Mouse (Mus musculus) adrenal gland, postnatal 36 days (tissue): ENCODE results near the gene Cd3e. TPM values are rescaled to one million over a fixed set of nuclear protein-coding genes. Genes with fewer than 3 reads are reported as not detected.
A peak's percentile ranks its signal among the peaks of the same experiment; 100 is the strongest.

Experiments used
- DNase-seq, 2 experiments: peaks; one replicate each; pipeline ENCODE4 v3.0.0; 2021; ENCODE audit warnings: mixed read lengths in 1 of 2
- total RNA-seq, 2 experiments: library from RNA; stranded (reverse); gene quantifications; 2 replicates each; pipeline ENCODE4 v1.2.3; 2021

Gene Cd3e
- total RNA-seq, 2 experiments from 2014 or later = 0.60 TPM; not detected in 1

DNA sequence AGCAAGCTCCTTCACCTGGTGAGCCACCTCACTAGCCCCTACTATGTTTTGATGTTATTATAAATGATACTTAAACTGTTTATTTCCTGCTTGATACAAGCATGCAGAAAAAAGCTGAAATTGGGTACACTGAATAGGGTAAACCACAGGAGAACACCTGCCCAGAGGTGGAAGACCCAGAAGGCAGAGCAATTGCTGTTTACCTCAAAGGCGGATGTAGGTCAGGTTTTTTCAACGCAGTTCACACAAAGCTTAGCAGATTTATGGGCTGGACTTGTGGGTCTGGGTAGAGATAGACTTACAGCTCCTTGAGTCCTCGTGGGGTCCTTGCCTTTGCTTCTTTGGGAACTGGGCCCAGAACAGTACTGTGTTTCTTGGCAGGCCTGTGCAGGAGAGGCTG is 6.4 kb upstream of the Cd3e start:
- DNase-seq = no peak

- no peak for DNase-seq
These were observed 5.5 kb upstream of the Cd3e start for GRCm38 (mm10) chr9:45014879-45015278.

GRCm38 (mm10) chr9:45011291-45011690 is 1.9 kb upstream of the Cd3e start:
- DNase-seq = no peak

GRCm38 (mm10) chr9:45010461-45010860 is 1.0 kb upstream of the Cd3e start:
- DNase-seq = peak in 1 of 2 experiments; percentile 16

DNA sequence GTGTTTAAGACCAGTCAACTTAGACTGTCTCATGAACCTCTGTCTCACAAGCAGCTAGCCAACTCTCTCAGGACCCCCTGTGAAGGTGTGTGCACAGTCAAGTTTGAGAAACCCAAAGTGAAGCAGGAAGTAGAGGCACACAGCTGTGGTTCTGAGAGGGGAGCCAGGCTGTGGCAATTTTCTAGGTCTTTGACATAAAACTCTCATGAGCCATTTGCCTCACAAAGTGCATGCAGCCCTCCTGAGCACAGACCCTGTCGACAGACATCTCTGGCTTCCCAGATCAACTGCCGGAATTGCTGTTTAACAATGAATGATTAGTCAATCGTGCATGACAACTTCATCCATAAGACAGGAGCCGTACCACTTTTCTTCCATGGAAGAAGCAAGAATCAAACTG is 1.1 kb downstream of the Cd3e start:
- no peak for DNase-seq

GRCm38 (mm10) chr9:45007404-45007803 is 2.0 kb downstream of the Cd3e start:
- DNase-seq = no peak

DNA sequence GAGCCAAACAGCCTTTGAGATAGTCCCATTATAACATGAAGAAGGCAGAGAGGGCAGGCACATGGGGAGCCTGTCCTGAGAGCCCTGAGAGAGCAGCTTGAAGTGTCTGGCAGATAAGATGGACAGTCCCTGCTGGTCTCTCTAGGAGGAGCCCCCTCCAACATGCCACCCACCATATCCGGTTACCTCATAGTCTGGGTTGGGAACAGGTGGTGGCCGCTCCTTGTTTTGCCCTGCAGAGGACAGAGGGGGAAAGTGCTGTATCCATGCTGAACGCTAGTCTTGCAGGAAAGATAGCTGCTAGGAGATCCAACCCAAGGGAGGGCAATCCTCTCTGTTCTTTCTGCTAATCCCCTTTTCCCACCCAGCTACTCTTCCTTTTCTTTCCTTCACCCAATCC is 9.2 kb downstream of the Cd3e start:
- no peak for DNase-seq

GRCm38 (mm10) chr9:44999776-45000175 is 9.7 kb downstream of the Cd3e start:
- no peak for DNase-seq

DNA sequence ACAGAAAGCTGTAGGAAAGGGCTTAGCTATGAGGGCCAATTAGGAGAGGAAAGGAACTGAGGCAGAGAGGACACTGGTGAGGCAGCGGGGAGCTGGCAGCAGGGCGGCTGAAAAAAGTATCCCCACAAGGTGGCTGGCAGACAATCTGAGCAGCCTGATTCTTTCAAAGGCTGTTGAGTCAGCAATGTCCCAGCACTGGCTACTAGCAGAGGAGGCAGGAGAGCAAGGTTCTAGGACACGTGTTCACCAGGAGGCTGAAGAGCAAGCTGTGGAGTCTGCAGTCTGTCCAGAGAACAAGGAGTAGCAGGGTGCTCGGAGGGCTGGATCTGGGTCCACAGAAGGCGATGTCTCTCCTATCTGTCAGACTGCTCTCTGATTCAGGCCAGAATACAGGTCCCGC is 10.3 kb downstream of the Cd3e start:
- DNase-seq = peak; percentile 2 to 4

DNA sequence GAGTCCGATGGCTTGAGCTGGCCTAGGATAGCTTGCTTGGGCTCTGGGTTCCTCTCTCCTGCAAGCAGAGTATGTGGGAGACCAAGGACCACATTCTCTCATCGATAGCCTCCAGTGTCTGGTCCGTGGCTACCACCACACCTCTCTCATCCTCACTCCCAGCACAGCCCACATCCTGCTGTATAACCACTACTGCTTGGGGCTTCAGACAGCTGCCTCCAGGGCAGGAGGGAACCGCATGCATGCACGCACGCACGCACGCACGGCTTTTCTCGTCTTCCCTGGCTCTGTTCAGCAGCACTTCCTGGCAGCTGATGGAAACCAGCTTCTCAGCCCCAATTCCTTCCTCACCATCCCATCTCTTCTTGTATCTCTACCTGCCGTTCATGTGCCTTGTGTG is 11.3 kb downstream of the Cd3e start:
- DNase-seq = no peak

DNA sequence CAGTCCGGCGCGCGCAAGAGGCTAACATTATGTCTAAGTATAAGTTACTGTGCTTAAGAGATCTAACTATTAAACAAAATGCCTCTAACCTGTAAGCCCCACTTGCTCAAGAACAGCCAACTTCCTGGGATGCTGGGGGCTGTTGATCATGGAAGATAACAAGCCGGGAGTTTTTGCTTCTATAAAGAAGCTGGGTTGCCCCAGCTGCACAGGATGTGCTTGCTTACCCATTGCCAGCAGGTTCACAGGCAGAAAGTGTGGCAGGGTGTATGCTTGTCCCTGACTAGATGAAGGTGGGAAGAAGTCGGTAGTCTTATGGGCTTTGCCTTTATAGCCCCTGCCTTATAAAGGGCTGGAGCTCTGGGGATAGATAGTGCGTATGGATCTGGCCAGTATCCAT is 12.8 kb downstream of the Cd3e start:
- DNase-seq = no peak

DNA sequence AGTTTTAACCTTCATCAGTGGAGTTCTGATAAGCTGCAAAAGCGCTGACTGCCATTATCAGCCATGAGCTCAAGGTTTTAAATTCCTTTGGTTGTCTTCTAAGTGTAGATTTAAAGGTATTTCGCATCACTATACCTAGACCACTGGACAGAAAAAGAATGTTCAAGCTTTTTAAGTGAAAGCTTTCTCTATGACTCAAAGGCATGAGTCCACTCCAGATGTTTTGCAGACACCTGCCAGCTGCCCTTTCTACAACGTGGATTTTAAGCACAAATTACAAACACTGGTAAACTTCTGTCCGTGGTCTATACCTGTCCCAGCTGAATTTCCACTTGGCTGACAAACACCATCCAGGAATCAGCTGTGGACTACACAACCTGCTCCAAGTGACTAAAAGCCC is 14.5 kb downstream of the Cd3e start:
- no peak for DNase-seq

- peak in 1 of 2 experiments; percentile 33 for DNase-seq
These were observed 16.2 kb downstream of the Cd3e start for GRCm38 (mm10) chr9:44993268-44993667.

DNA sequence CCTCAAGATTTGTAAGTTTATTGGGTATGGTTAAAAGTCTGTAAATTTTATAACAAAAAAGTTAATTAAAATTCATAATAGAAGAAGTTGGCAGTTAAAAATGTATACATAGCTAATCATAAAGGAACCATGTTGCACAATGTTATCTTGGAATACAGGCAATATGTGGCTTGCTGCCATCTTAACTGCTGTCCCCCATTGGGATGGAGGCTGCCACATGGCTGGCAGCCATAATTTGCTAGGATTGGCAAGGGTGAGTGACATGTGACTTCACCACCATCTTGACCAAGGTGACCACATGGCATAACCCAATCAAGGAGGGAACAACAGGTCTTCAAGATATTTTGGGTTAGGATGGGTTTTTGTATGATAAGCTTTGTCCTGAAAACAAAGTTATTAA is 17.2 kb downstream of the Cd3e start:
- DNase-seq = no peak

DNA sequence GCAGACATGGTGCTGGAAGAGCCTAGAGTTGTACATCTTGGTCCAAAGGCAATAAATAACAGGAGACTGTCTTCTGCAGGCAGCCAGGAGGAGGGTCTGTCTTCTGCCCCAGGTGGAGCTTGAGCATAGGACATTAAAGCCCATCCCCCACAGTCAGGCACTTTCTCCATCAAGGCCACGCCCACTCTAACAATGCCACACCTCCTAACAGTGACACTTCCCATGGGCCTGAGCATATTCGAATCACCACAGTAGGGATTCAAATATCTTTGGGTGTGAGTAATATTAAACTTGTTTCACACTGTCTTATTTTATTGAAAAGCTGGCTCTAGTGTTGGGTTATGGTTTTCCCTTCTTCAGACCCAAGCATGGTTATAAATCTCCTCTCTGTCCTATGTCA is 17.6 kb downstream of the Cd3e start:
- no peak for DNase-seq

DNA sequence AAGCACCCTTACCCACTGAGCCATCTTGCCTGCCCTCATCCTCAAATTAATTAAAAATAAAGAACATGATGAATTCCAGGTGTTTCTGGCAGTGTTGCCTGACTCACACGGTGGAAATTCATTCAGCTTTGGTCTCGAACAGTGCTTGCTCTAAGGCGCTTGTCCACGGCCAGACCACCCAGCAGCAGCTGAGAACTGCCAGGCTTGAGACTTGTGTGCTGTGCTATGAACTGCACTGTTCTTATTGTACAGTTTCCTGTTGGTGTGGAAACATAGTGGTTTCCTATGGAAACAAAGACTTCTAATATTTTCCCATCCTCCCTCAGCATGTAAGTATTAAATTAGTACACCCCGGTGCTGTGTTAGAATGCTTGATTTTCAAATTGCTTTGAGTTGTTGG is 22.5 kb downstream of the Cd3e start:
- no peak for DNase-seq

GRCm38 (mm10) chr9:44986242-44986781 is 23.1 kb downstream of the Cd3e start:
- peak in 1 of 2 experiments; percentile 15 for DNase-seq

DNA sequence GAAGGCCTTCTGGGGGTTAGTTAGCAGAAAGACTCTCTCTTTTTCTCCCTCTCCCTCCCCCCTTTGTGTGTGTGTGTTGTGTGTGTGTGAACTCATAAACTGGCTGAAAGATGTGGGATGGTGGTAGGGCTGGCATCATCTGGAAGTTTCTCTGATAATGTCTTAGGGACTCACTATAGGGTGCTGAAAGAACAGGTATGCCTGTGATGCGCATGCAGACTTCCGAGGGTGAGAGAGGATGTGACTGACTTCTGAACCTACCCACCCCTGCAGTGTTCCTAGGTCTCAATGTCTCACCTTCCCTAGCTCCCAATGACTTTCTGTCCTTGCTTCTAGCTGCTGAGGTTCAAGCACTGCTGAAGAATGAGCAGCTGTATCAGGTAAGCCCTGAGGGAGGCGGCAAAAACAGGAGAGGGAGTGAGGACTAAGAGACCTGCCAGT is 23.7 kb downstream of the Cd3e start:
- no peak for DNase-seq

DNA sequence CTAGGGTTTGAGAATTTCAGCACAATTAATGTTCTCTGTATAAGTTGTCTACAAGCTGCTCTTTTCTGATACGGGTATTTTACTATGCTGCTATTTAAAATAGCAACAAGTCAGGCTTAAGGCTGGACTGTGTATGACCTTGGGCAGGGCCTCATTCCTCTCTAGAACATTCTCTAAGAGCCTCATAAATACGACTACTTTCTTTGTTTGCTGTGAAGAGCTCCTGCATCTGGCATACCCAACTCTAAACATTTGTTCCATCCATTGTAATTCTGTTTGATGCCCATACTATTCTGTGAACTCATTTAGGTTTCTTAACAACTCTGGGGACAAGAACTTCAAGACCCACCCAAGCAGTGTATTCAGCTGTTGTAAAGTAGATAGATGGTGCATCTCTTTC is 26.4 kb downstream of the Cd3e start:
- DNase-seq = no peak

DNA sequence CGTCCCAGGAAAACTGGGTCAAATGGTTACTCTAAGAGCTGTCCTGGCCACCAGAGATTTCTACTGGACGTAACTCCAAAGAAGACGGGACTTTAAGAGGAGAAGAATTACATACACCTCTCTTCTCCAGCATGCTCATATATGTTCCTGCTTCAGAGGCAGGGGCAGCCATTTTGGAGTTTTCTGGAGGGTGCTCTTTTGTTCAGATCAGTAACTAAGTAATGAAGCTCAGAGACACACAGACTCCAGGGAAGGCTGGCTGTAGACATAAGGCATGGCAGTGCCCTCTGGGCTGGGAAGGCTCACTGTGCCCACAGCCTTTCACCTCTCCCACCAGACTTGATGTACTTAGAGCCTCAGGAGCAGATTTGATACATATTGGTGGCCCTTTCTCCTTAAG is 26.9 kb downstream of the Cd3e start:
- no peak for DNase-seq

- no peak for DNase-seq
These were observed 27.3 kb downstream of the Cd3e start for GRCm38 (mm10) chr9:44982081-44982480.

- DNase-seq = no peak
These were observed 27.8 kb downstream of the Cd3e start, which contains the start of gene Cd3d for GRCm38 (mm10) chr9:44981676-44982075. TSS of gene Cd3d (plus strand) at chr9:44981786.

DNA sequence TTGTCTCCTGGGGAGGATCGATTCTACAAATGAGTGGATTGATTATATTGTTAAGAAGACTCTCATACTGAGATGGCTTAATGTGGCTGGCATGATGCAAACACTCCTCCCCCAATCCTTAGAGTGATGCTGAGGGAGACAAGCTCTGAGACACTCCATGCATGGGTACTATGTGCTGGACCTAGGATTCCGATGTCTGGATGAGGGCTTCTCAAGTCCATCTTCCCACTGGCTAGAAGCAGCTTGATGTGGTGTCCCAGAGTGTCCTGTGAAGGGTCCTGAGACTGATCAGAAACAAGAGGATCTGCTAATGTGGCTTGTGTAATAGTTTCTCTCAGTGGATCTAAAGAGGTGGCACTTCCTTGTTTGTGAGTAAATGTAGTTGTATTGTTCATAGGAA is 28.3 kb downstream of the Cd3e start:
- DNase-seq = no peak

DNA sequence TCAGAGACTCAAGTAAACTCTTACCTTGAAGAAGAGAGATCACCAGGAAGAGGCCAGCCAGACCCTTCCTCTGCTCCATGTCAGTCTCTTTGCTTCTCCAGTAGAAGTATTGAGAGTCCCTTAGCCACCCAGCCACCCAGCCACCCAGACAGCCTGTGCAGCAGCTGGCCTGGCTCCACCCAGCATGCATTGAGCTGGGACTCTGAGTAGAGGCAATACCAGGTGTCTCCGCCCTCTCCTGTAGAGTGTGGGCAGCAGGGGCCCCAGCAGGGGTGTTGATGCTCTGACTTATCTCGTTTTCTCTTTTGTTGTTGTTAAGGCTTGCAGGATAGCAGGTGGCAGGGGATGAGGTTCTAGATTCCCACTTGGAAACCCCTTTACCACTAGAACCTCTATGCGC is 29.2 kb downstream of the Cd3e start, which contains the start of gene Cd3g:
Gene Cd3g, minus strand, starts transcription at position 190 of the 400 bp plus-strand sequence.
- DNase-seq = no peak

- no peak for DNase-seq
These were observed 29.6 kb downstream of the Cd3e start for GRCm38 (mm10) chr9:44979806-44980205.
